Mouse (Mus musculus) intestine, embryonic 16.5 days (tissue): ENCODE data around the gene Spout1. TPM values are rescaled to one million over a fixed set of nuclear protein-coding genes. Genes with fewer than 3 reads are reported as not detected.
"Not testable (repeated sequence)": the region's sequence is repeated elsewhere in the genome, so short reads cannot be mapped to it uniquely, and the experiment has no call there.

Experiments
- ATAC-seq: fragments of 200-750 bp; cut with Nextera tagmentation; 2 replicates; pipeline ENCODE4 v1.8.0; 2017; ENCODE audit warnings: moderate TSS enrichment, moderate library complexity
- H3K27ac ChIP-seq: fragments of 300-500 bp; sonication (generic); 2 replicates; pipeline ENCODE4 v1.5.1; 2014; ENCODE audit warnings: mild to moderate bottlenecking, low read length
- H3K27me3 ChIP-seq: fragments of 300-500 bp; sonication (generic); replicated peaks from 2 replicates; pipeline ENCODE4 v1.6.1; 2014; ENCODE audit warnings: low read length, control low read depth, mixed read lengths; ENCODE audit not compliant: control insufficient read depth, insufficient read depth
- H3K36me3 ChIP-seq: fragments of 300-500 bp; sonication (generic); 2 replicates; pipeline ENCODE4 v1.6.1; 2014; ENCODE audit warnings: low read length, control low read depth; ENCODE audit not compliant: control insufficient read depth, insufficient read depth
- H3K4me1 ChIP-seq: fragments of 300-500 bp; sonication (generic); 2 replicates; pipeline ENCODE4 v1.6.1; 2014; ENCODE audit warnings: low read length, control low read depth, mixed read lengths; ENCODE audit not compliant: control insufficient read depth, insufficient read depth
- H3K4me2 ChIP-seq: fragments of 300-500 bp; sonication (generic); 2 replicates; pipeline ENCODE4 v1.6.1; 2014; ENCODE audit warnings: low read depth, low read length, control low read depth
- H3K4me3 ChIP-seq: fragments of 300-500 bp; sonication (generic); 2 replicates; pipeline ENCODE4 v1.5.1; 2014; ENCODE audit warnings: mild to moderate bottlenecking, low read length
- H3K9ac ChIP-seq: fragments of 300-500 bp; sonication (generic); 2 replicates; pipeline ENCODE4 v1.6.1; 2014; ENCODE audit warnings: low read depth, low read length
- H3K9me3 ChIP-seq: fragments of 300-500 bp; sonication (generic); 2 replicates; pipeline ENCODE4 v1.6.1; 2016; ENCODE audit warnings: low read length, control low read depth; ENCODE audit not compliant: control insufficient read depth
- WGBS: fragments of 180-500 bp; shearing (Covaris S2); extraction: QIAGEN DNeasy Blood & Tissue Kit; methylation state at CpG from one replicate; pipeline ENCODE4 v1.1.7; 2014; 5-methylcytosine and 5-hydroxymethylcytosine counted together
- polyA plus RNA-seq: library from polyadenylated mRNA; unstranded; fragments of >200 nt; fragmentation: Nextera tagmentation; extraction: Ambion mirVana; gene quantifications from 2 replicates; pipeline ENCODE4 v1.2.1, GENCODE M21; 2015

Spout1 gene
- polyA plus RNA-seq, 1 experiment from 2014 or later, result 62.6 TPM

GRCm38 (mm10) chr2:30185276-30185675, 7.0 kb upstream of the Spout1 start:
- 86% methylated on average over 6 of the region's 6 CpGs for WGBS
- Histone ChIP-seq H3K9ac (no peak overlapping the region), H3K4me2 (no peak overlapping the region), H3K27ac (no peak overlapping the region), H3K36me3 (peaks cover 7% of the 10 kb centered on the region), H3K4me3 (no peak overlapping the region), H3K4me1 (no peaks in the 10 kb centered on the region), H3K9me3 (peaks cover 7% of the 10 kb centered on the region), H3K27me3 (no peaks in the 10 kb centered on the region)
- ATAC-seq, result peak; percentile 40; the same call in 1 of the 2 replicates

- Histone ChIP-seq H3K9ac (no peak overlapping the region), H3K27ac (no peak overlapping the region), H3K4me3 (no peak overlapping the region), H3K36me3 (peaks cover 7% of the 10 kb centered on the region), H3K9me3 (peaks cover 7% of the 10 kb centered on the region), H3K4me1 (no peaks in the 10 kb centered on the region), H3K27me3 (no peaks in the 10 kb centered on the region), H3K4me2 (no peak overlapping the region)
- ATAC-seq, result no peak
- 61% methylated on average over 3 of the region's 3 CpGs for WGBS
These were observed 5.5 kb upstream of the Spout1 start for GRCm38 (mm10) chr2:30183721-30184120.

GRCm38 (mm10) chr2:30182424-30182823, 4.2 kb upstream of the Spout1 start:
- no peak for ATAC-seq
- Histone ChIP-seq H3K4me3 (no peak overlapping the region), H3K27me3 (no peaks in the 10 kb centered on the region), H3K9me3 (peaks cover 7% of the 10 kb centered on the region), H3K9ac (no peak overlapping the region), H3K4me1 (peaks cover 3% of the 10 kb centered on the region), H3K36me3 (peaks cover 7% of the 10 kb centered on the region), H3K4me2 (no peak overlapping the region), H3K27ac (no peak overlapping the region)
- WGBS, result 95% methylated on average over 2 of the region's 2 CpGs

GRCm38 (mm10) chr2:30178711-30179110, 452 bp upstream of the Spout1 start:
- peaks cover 28% of the 10 kb centered on the region for H3K36me3 ChIP-seq
- peak overlapping the region; percentile 84 for H3K4me2 ChIP-seq
- peak overlapping the region; percentile 61 for H3K4me3 ChIP-seq
- H3K27me3 ChIP-seq, H3K4me1 ChIP-seq, H3K9me3 ChIP-seq, H3K27ac ChIP-seq, H3K9ac ChIP-seq: not testable (repeated sequence)
- WGBS, result 52% methylated on average over 7 of the region's 7 CpGs
- peak; percentile 14; the same call in 1 of the 2 replicates for ATAC-seq

- peaks cover 18% of the 10 kb centered on the region for H3K4me1 ChIP-seq
- H3K4me2 ChIP-seq, result no peak overlapping the region
- no peaks in the 10 kb centered on the region for H3K27me3 ChIP-seq
- ATAC-seq, result no peak
- no peak overlapping the region for H3K9ac ChIP-seq
- H3K9me3 ChIP-seq, result 0 out of 2 replicates have a peak, but pooled peaks cover 5% of the 10 kb centered on the region
- H3K36me3 ChIP-seq, result peaks cover 28% of the 10 kb centered on the region
- H3K4me3 ChIP-seq, result no peak overlapping the region
- WGBS, result 98% methylated on average over 2 of the region's 2 CpGs
- no peak overlapping the region for H3K27ac ChIP-seq
These were observed 1.7 kb downstream of the Spout1 start for GRCm38 (mm10) chr2:30176561-30176960.

GRCm38 (mm10) chr2:30175897-30176296, 2.4 kb downstream of the Spout1 start:
- no peak overlapping the region for H3K4me3 ChIP-seq
- H3K4me2 ChIP-seq, result no peak overlapping the region
- peaks cover 18% of the 10 kb centered on the region for H3K4me1 ChIP-seq
- no peak overlapping the region for H3K27ac ChIP-seq
- no peak overlapping the region for H3K9ac ChIP-seq
- no peak for ATAC-seq
- 88% methylated on average over 8 of the region's 8 CpGs for WGBS
- H3K27me3 ChIP-seq, result no peaks in the 10 kb centered on the region
- 0 out of 2 replicates have a peak, but pooled peaks cover 5% of the 10 kb centered on the region for H3K9me3 ChIP-seq
- H3K36me3 ChIP-seq, result peaks cover 28% of the 10 kb centered on the region

- no peak for ATAC-seq
- Histone ChIP-seq H3K4me1 (peaks cover 18% of the 10 kb centered on the region), H3K27me3 (no peaks in the 10 kb centered on the region), H3K9ac (no peak overlapping the region), H3K36me3 (peaks cover 28% of the 10 kb centered on the region), H3K27ac (no peak overlapping the region), H3K9me3 (0 out of 2 replicates have a peak, but pooled peaks cover 5% of the 10 kb centered on the region), H3K4me2 (no peak overlapping the region), H3K4me3 (no peak overlapping the region)
- WGBS, result 94% methylated on average over 20 of the region's 20 CpGs
These were observed 4.6 kb downstream of the Spout1 start for GRCm38 (mm10) chr2:30173541-30174240.

- Histone ChIP-seq H3K36me3 (peaks cover 24% of the 10 kb centered on the region), H3K4me1 (peaks cover 10% of the 10 kb centered on the region), H3K9ac (peak overlapping the region; percentile 78), H3K27ac (peak overlapping the region; percentile 91), H3K4me2 (peak overlapping the region; percentile 95), H3K9me3 (peaks cover 6% of the 10 kb centered on the region; the same call in 1 of the 2 replicates), H3K27me3 (no peaks in the 10 kb centered on the region), H3K4me3 (peak overlapping the region; percentile 67)
- WGBS, result 1% methylated on average over 19 of the region's 19 CpGs
- peak; percentile 34 for ATAC-seq
These were observed 6.3 kb downstream of the Spout1 start for GRCm38 (mm10) chr2:30171997-30172382.

GRCm38 (mm10) chr2:30171371-30171996, 6.8 kb downstream of the Spout1 start, which contains the start of gene Endog:
TSS of gene Endog (plus strand) at chr2:30171493.
- H3K4me1 ChIP-seq, result peaks cover 8% of the 10 kb centered on the region
- peaks cover 11% of the 10 kb centered on the region for H3K9me3 ChIP-seq
- peak within 1 kb of the TSS; percentile 67 for H3K4me3 ChIP-seq
- ATAC-seq, result peak; percentile 96
- H3K27ac ChIP-seq, result peak within 1 kb of the TSS; percentile 91
- peaks cover 22% of the 10 kb centered on the region for H3K36me3 ChIP-seq
- peak within 1 kb of the TSS; percentile 95 for H3K4me2 ChIP-seq
- H3K9ac ChIP-seq, result peak within 1 kb of the TSS; percentile 78
- H3K27me3 ChIP-seq, result no peaks in the 10 kb centered on the region
- WGBS, result under 1% methylated on average over 75 of the region's 75 CpGs
